Mouse (Mus musculus) cerebellum, adult 8-10 months (tissue): Measurements from ENCODE around the gene Smim20.
A peak's percentile ranks its signal among the peaks of the same experiment; 100 is the strongest.

ENCODE experiments used
- DNase-seq: peaks from one replicate; pipeline ENCODE4 v3.0.0; 2022

Smim20 gene

GRCm38 (mm10) chr5:53266931-53267853, at the start of gene Smim20:
Gene Smim20 (plus strand): TSS chr5:53267083.
- DNase-seq, result peak; percentile 84

GRCm38 (mm10) chr5:53225434-53225833, 41.4 kb upstream of the Smim20 start:
- no peak for DNase-seq

- DNase-seq, result no peak
Observed at GRCm38 (mm10) chr5:53230560-53230959, 36.3 kb upstream of the Smim20 start.

GRCm38 (mm10) chr5:53235551-53235950, 31.3 kb upstream of the Smim20 start:
- no peak for DNase-seq

GRCm38 (mm10) chr5:53236136-53236535, 30.7 kb upstream of the Smim20 start:
- DNase-seq, result no peak

- DNase-seq, result no peak
Observed at GRCm38 (mm10) chr5:53236749-53237148, 30.1 kb upstream of the Smim20 start.

GRCm38 (mm10) chr5:53238761-53239160, 28.1 kb upstream of the Smim20 start:
- DNase-seq, result no peak

GRCm38 (mm10) chr5:53239189-53239588, 27.7 kb upstream of the Smim20 start:
- DNase-seq, result no peak

- DNase-seq, result no peak
Observed at GRCm38 (mm10) chr5:53239831-53240440, 26.9 kb upstream of the Smim20 start.

- no peak for DNase-seq
Observed at GRCm38 (mm10) chr5:53241109-53241508, 25.8 kb upstream of the Smim20 start.

GRCm38 (mm10) chr5:53241963-53242362, 24.9 kb upstream of the Smim20 start:
- DNase-seq, result no peak

- no peak for DNase-seq
Observed at GRCm38 (mm10) chr5:53242865-53243499, 23.9 kb upstream of the Smim20 start.

GRCm38 (mm10) chr5:53243933-53244332, 22.9 kb upstream of the Smim20 start:
- no peak for DNase-seq

- DNase-seq, result no peak
Observed at GRCm38 (mm10) chr5:53248499-53248898, 18.4 kb upstream of the Smim20 start.

GRCm38 (mm10) chr5:53249431-53250061, 17.3 kb upstream of the Smim20 start:
- no peak for DNase-seq

GRCm38 (mm10) chr5:53254154-53254553, 12.7 kb upstream of the Smim20 start:
- no peak for DNase-seq

GRCm38 (mm10) chr5:53254821-53255220, 12.1 kb upstream of the Smim20 start:
- DNase-seq, result no peak

- peak; percentile 38 for DNase-seq
Observed at GRCm38 (mm10) chr5:53258038-53258786, 8.7 kb upstream of the Smim20 start.

- DNase-seq, result no peak
Observed at GRCm38 (mm10) chr5:53259894-53260293, 7.0 kb upstream of the Smim20 start.

GRCm38 (mm10) chr5:53261999-53262398, 4.9 kb upstream of the Smim20 start:
- DNase-seq, result no peak

GRCm38 (mm10) chr5:53264061-53264460, 2.8 kb upstream of the Smim20 start:
- no peak for DNase-seq

- DNase-seq, result no peak
Observed at GRCm38 (mm10) chr5:53265740-53266139, 1.1 kb upstream of the Smim20 start.
